Mouse (Mus musculus): ENCODE measurements around the gene Izumo2.

Izumo2 gene

DNA sequence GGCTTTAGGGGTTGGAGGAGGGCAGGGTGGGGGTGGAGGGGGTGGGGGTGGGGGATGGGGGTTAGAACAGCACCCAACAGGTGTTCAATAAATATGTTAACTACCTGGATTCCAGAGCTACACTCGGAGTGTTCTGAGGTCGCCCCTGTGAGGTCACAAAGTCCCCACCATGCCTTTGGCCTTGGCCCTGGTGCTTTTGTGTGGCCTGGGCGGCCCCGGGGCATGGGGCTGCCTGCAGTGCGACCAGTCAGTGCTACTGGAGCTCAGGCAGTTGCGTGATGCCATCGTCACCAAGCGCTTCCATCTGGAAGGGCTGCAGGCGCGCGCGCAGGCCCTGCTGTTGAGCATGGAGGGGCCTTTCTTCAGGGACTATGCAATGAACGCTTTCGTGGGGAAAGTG, at the start of gene Izumo2:
TSS of gene Izumo2 (plus strand) at position 169 of the 400 bp plus-strand sequence.
- no peak for DNase-seq

DNA sequence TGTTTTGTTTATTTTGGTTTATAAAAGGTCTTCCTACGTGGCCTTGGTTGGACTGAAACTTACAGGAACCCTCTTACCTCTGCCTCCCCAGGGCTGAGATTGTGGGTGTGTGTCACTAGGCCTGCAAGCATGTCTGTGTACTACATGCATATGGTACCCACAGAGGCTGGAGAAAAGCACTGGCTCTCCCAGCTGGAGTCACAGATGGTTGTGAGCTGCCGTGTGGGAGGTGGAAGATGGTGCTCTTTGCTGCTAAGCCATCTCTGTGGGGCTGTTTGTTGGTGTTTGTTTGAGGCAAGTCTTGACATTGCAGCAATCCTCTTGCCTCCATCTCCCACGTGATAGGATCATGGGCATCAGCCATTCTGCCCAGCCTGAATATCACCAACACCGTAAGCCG, 47.3 kb upstream of the Izumo2 start:
- no peak for DNase-seq

DNA sequence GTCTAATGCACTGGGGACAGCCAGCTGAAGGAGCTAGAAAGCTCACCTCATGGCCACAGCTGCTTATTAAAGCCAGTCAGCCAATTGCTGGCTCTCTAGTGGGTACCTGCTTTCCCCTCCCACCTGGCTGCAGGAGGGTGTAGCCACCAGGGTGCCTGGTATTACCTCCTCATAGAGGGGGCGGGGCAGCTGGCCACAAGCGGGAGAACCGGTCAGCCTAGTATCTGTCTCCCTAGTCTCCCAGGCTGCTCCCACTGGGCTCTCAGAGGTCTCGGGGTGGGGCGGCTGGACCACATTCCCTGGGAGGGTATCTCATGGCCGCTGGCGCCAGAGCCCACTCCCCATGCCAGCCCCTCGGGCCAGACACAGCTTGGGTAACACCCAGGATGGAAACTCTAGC, 46.4 kb upstream of the Izumo2 start:
- no peak for DNase-seq

DNA sequence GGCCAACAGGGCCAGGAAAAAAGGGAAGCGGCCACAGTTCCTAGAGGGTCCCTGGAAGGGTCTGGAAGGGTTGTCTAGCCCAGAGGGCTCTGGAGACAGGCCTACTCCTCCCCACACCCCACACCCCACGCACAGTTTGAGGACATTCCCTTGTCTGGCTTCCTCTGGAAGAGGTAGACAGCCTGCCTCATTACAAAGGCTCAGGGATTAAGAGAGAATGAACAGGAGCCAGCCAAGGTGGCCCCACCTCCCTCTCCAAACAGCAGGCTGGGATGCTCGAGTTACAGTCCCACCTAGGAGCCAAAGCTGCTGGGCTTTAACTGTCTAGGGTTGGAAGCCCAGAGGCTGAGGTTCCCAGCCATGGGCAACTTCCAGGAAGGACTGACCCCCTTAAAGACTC, 46.0 kb upstream of the Izumo2 start:
- DNase-seq: no peak

DNA sequence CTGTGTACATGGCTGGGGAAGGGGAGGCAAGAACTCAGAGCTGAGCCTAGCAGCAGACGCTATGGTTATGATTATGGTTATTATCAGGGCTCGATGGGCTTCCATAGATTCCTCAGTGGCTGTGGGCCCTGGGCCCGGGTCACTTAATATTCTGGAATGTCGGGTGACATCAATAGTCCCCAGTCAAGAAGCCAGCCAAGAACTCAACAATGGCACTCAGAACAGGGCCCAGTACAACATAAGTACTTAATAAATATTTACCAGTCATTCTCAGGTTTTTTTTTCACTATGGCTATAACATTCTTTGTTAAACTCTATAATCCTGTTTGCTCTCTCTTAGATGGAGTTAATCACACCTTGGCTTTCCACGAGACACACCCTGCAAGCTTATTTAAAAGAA, 45.0 kb upstream of the Izumo2 start:
- no peak for DNase-seq

DNA sequence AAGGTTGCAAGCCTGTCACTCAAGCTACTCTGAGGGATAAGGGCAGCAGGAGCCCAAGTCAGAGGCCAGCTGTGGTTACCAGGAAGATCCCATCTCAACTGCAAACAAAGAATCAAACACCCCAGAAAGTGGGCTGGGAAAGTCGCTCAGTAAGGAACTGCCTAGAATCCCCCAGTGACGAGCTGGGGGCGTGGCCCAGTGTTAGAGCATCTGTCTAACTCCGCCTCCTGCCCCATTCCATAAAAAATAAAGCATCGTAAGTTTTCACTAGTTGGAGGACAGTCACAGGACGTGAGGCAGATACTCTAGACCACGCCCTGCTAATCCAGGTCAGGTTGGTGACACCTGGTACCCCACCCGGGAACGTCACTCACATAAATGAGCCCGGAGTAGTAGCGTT, 43.8 kb upstream of the Izumo2 start:
- DNase-seq: no peak

DNA sequence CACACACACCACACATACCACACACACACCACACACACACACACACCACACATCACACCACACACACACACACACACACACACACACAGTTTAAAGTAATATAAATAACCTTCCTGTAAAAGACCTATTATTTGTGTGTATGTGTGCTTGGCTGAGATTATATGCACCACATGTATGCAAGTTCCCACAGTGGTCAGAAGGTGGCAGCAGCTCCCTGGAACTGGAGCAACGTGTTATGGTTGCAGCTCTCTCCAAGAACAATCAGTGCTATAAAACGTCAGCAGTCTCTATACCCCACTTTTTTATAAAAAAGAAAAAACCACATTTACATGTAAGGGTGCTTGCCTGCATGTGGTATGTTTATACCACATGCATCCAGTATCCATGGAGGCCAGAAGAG, 42.1 kb upstream of the Izumo2 start:
- DNase-seq: no peak

DNA sequence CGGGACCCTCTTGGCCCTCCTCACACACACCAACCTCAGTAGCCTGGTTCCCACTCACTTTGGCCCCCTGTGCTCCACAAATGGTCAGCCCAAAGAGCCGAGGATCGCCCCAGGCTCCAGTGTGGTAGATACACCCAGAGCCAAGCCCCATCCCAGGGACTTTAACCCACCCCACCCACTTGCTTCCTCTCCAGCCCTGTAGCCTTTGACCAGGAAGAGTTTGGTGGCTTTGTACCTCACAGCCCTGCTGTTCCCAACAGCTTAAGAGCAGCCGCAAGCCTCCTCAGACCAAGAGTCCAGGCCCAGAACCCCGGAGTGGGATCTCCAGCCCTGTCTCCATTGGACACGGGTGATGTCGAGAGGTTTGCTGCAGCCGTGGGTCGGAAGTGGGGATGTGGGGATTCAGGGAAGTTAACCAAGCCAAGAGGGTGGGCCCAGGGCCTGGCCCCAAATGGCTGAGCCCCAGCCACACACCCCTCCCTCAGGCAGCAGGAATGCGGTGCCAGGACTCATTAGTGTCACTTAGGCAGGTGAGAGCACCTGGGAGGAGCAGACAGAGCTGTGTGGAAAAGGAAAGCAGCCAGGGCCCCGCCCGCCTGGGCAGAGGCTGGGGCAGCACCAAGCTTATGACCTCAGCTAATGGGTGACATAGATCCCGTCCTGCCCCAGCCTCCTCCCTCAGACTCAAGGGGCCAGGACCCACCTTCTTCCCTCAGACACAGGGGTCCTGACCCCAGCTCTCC, 40.4 kb upstream of the Izumo2 start:
- DNase-seq: no peak

DNA sequence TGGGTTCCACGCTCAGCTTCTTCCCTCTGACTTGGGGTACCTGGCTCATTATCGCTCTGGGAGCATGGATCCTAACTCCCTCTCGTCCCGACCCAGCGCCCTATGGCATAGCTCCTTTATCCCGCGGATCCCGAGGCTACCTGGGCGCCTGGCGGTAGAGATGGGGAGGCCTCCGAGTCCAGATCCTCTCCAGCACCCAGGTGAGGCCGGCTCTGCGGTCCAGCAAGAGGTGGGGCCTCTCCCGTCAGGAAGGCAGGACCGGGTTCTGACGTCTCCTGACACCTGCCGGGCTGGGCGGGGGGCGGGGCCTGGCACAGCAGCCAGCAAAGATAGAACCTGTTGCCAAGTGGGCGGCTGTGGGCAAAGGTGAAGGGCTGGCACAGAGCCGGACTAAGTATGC, 39.4 kb upstream of the Izumo2 start:
- DNase-seq: no peak

DNA sequence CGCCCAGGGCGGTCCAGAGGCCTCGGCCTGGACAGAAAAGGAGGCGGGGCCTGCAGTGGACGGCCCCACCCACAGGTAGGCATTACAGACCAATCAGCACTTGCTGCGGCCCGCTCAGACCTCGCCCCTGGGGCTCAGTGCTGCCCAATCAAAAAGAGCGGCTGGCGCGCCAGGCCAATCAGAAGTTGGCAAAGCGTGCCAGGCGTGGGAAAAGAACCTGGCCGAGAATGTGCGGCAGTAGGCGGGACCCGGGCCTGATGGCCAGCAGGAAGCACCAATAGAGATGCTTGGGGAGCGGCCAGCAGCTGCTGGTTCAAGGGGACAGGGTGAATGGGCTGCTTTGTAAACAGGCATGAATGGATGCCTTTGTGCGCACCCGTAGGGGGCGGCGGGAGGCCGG, 37.7 kb upstream of the Izumo2 start, which contains the start of gene Myh14:
TSS of gene Myh14 (minus strand) at position 41 of the 400 bp plus-strand sequence.
- DNase-seq: peak; percentile 97

DNA sequence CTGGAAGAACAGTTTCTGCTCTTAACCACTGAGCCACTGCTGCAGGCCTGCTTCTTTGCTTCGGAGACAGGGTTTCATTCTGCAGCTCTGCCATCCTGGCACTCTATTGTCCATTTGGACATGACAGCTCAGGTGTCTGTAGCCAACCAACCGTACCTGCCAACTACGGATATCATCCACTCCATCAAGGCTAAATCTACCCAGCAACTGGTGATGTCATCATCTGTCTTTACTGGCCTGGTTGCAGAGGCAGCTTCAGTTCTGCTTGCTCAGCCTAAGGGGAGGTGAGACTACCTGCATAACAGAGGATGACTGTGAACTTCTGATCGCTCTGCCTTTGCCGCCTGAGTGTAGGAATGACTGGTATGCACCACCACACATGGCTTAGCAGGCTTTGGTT, 36.3 kb upstream of the Izumo2 start:
- peak; percentile 65 to 83 for DNase-seq

DNA sequence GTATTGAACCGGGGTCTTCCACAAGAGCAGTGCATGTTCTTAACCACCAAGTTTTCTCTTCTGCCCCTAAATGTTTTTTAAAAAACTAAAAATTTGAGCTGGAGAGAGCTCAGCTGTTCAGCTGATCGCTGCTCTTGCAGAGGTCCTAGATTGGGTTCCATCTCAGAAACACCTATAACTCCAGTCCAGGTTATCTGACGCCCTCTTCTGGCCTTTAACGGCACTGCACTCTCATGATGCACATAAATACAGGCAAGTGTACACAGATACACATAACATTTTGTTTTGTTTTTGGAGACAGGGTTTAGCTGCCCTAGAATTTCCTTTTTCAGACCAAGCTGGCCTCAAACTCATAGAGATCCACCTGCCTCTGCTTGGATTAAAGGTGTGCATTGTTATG, 34.0 kb upstream of the Izumo2 start:
- no peak for DNase-seq

DNA sequence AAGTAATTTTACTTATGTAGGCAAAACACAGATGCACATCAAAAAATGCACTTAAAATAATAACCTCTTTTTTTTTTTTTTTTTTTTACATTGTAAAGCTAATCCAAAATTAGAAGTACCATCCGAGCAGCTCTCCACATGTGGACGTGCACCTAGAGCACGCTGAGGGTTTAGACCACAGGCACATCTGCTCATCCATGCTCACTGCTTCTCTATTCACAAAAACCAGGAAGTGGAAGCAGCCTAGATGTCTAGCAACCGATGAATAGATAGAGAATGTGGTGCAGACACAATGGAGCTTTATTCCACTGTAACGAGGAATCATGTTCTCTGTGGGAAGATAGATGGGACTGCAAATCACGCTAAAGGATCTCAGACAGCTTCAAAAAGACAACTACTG, 33.4 kb upstream of the Izumo2 start:
- DNase-seq: no peak

DNA sequence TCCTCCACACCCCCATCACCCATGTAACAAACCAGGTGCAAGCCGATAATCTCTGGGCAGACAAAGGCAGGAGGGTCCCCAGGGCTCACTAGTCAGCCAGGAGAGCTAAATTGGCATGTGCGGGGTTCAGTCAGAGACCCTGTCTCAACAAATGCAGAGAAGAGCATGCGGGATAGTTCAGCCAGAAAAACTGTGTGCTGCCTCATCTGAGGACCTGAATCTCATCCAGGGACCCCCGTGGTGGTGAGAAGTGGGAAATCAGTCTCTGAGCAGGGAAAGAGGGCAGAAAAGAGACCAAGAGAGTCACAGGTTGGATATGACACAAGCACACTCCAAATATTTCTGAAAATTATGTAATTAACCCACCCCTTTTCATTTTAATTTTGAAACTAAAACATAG, 32.4 kb upstream of the Izumo2 start:
- DNase-seq: peak; percentile 56 to 62

DNA sequence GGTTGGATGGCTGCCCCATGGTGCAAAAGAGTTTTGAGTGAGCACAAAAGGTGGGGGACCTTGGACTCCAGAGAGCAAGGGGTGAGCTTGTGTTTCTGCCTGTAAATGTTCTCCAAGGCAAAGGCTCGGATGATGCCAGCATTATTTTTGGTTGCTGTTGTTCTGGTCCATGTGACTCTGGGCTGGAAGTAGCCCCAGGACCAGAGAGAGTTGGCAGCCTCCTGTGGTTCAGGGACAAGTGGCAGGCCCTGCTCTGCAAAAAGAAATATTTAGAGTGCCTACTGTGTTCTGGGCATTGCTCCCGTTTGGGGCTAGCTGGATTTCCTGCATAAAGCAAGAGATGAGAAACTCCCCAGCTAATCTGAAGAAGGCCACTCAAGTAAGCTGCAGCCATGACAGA, 31.9 kb upstream of the Izumo2 start:
- DNase-seq: peak; percentile 47 to 74

DNA sequence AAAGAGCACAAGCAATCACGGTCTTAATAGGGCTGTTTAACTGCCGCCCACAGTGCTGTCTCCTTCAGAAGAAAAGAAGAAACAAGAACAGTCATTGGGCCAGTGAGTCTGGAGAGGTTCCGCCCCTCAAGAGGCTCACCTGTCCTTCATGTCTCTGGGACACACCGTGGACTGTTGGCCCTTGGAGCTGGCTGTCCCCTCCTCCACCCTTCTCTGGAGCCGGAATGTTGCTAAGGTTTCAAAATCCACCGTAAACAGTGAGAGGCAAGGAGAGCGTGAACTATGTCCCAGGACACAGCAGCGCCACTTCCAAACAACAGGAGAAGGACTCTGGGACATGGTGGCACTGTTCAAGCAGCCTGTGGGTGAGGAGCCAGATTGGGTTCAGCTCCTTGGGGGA, 24.9 kb upstream of the Izumo2 start:
- DNase-seq: no peak

DNA sequence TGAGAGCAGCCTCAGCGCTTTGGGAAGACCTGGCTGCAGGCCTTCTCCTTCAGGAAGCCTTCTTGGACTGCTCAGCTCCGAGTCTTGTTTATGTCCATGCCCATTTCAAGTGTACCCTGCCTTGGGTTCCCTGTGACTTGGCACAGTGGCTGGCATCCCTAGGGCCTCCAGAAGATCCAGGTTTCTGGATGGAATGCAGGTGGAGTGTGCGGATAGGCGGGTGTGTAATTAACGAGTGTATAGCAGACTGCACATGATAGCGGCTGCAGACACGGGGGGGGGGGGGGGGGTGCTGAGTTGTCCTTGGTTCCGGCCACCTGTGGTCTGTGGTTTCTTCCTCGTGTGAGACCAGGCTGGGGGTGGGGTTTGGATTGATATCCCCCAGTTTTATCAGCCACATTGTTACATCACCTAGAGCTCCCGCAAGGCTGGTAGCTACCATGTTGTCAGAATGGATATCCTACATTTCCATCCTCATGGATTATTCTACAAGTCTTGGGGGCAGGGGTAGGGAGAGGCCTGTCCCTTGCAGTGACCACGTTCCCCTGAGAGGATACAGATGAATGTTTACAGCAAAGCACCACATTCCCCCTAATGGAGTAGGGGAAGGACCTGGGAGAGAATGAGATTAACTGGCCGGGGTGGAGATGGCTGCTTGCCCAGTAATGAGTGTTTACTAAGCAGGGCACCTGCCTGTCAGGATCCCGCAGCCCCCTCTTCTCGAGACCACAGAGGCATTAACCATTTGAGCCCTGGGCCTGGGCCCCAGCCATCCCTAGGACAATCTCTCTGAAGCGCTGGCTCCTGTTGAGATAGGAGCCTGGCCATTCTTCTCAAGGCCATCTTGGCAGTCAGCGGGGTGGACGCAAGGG, 22.8 kb upstream of the Izumo2 start:
- peak; percentile 57 to 72 for DNase-seq

DNA sequence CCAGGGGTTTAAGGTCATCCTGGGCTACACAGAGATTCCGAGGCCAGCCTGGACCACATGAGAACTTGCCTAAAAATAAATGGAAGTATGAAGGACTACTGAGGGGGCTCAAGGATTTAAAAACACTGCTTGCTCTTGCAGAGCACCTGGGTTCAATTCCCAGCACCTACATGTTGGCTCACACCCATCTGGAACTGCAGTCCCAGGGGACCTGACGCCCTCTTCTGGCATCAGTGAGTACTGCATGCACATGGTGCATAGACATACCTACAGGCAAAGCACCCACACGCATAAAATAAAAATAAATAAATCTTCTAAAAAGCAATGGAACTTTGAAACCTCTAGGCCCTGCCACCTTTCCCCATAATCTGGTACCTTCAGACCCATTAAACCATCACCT, 19.7 kb upstream of the Izumo2 start:
- DNase-seq: no peak

DNA sequence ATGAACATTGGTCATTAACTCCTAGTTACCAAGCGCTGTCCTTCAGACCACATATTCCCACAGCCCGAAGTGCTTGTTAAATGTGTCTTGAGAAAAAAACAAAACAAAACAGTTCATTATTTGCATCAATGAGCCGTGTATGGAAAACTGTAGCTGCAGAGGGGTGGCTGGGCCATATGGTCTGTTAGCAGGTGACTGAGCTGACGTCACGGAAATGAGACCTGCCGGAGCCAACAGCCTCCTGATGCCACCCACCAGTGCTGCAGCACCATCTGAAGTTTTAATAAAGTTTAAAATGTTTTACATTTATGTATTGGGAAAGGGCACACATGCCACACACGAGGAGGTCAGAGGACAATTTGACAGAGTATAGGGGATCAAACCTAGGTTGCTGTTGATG, 19.2 kb upstream of the Izumo2 start:
- peak in 1 of 2 experiments; percentile 49 for DNase-seq

DNA sequence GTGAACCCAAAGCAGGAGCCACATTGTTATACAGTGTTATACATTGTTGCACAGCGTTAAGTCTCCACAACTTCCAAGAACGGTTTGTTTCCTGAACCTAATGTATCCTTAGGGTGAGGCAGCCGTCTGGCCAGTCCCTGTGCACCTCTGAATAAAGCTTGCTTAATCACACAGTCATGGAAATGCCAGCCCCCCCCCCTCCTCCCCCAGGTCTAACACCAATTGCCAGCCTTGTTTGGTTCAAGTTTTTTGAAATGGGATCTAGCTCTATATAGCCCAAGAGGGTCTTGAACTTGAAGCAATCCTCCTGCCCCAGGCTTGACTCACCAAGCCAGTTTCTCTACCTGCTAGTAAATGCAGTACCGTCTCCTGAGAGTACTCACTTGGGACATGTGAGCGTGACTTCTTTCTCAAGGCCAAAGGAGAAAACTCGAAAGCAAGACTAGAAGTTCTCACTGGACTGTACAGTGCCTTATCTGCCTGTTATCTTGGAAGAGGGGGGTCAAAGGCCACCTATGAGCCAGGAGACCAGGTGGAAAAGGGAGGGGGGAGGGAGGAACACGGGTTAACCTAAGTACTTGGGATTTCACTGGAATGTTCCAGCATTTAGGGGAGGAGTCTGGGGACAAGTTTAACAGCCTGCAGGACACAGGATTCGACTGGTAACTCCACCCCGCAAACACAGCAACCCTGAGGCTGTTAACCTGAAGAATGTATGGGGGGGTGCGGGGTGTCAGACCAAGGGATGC, 14.9 kb upstream of the Izumo2 start:
- DNase-seq: no peak

DNA sequence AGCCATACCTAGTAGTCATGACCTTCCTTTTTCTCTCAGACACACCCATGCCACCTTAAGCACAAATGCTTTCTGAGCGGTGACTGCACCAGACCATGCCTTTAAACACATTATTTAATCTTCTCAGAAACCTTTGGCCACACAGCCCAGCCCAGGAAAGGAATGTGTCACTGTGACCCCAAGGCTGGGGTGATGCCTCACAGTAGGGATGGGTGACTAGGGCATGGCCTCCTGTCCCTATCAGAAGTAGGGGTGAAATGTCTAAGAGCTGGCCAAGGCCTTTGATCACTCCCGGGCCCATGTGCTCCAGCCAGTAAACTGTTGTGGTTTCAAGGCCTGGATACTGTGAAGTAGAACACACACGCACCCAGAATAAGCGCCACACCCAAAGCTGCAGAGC, 13.3 kb upstream of the Izumo2 start:
- no peak for DNase-seq

DNA sequence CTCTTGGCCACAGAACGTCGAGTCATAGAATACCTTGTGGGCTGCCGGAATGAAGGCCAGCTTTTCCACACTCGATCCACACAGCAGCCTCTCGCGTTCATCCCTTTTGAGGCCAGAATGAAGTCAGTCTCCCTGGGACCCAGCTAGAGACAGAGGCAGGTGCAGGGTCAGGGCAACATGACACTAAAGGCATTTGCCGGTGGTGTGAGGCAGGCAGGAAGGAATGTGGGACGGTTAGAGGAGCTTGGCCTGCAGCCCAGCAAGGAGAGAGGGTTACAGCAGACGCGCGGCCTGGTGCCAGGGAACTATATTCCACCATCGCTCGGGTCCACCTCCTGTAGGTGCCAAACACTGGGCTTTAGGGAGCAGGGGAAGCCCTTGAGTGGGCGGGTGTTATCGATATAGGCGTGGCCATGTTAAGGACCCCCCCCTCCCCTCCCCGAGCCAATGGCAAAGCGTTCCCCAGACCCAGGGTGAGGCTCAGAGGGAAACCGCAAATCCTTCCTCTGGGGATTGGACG, 11.3 kb upstream of the Izumo2 start:
- peak; percentile 75 to 82 for DNase-seq

DNA sequence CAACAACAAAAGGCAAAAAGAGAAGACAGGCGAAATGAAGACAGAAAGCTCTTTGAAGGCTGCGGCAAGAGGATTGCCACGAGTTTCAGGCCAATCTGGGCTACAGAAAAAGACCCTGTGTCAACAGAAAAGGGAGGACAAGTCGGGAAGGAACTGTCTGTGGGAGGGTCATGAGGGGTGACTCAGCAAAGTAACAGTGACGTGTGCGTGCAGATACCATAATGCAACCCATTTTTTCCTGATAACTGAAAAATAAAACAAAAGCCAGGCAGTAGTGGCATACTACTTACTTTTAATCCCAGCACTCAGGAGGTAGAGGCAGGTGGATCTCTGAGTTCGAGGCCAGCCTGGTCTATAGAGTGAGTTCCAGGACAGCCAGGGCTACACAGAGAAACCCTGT, 10.6 kb upstream of the Izumo2 start:
- no peak for DNase-seq
